Mouse (Mus musculus) kidney, postnatal 4 days (tissue): ENCODE data around the gene Cpne9.
"Not testable (repeated sequence)": the region's sequence is repeated elsewhere in the genome, so short reads cannot be mapped to it uniquely, and the experiment has no call there.

ENCODE experiments used
- DNase-seq, 2 experiments: peaks; one replicate each; pipeline ENCODE4 v3.0.0; 2021; ENCODE audit warnings: mixed read lengths in 2 of 2

The Cpne9 gene

GRCm38 (mm10) chr6:113292938-113293337 lies 10.8 kb downstream of the Cpne9 start:
- DNase-seq, result no peak

GRCm38 (mm10) chr6:113296046-113296445 lies 13.9 kb downstream of the Cpne9 start:
- DNase-seq, result no peak

GRCm38 (mm10) chr6:113296639-113297038 lies 14.5 kb downstream of the Cpne9 start:
- no peak for DNase-seq

DNA sequence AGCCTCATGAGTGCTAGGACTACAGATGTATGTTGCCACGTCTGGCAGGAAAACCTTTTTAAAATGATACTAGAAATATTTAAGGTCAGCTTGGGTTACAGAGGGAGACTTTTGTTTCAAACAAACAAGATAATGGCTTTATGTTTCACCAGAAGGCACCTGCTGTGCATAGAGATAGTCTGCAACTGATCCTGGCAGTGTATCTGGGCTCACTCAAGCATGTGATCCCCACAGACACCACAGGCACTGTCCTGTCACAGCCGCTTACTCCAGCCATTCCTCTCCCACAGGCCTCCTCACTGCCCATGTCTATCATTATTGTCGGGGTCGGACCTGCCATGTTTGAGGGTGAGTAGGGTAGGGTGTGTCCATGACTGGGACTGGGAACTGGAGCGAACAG lies 19.2 kb downstream of the Cpne9 start:
- DNase-seq, result no peak

DNA sequence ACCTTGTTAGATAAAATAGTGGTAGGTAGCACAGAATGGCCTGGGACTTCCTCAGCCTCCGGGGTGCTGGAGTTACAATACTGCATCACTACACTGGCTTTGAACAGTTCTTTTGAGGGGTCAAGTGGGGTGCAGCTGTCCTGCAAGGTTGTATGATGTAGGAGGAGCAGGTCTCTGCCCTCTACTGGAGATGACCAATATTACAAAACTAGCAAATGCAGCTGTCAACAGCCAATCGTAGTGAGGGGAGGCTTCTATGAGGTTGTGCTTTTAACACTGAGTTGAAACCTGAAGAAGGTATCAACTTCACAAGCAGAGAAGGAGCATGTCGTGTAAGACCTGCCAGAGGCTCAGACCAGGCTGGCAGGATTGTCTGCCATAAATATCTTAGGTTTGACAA lies 20.2 kb downstream of the Cpne9 start:
- DNase-seq, result no peak

GRCm38 (mm10) chr6:113306322-113306985 lies 24.3 kb downstream of the Cpne9 start:
- peak; percentile 100 for DNase-seq

DNA sequence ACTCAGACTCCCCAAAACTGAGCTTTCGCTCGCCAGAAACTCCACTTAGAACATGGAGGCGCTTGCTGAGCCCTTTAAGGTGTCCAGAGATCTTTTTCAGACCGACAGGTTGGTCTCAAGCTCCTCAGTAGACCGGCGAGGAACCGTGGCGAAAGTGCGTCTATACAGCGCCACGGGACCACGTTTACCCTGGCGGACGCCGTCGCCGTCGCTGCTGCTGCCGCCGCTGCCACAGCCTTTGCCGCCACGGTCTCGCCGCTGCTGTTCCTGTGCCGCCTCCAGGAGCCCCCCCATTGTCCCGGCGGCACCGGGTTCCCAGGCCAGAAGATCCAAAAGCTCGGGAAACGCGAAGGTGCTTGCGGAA lies 24.9 kb downstream of the Cpne9 start, which contains the start of gene Brpf1:
Gene Brpf1, plus strand, starts transcription at position 152 of the 364 bp plus-strand sequence.
- no peak for DNase-seq

GRCm38 (mm10) chr6:113307481-113308121 lies 25.5 kb downstream of the Cpne9 start:
- DNase-seq, result peak; percentile 53 to 68

GRCm38 (mm10) chr6:113308141-113308540 lies 26.0 kb downstream of the Cpne9 start:
- DNase-seq, result peak; percentile 45 to 66

DNA sequence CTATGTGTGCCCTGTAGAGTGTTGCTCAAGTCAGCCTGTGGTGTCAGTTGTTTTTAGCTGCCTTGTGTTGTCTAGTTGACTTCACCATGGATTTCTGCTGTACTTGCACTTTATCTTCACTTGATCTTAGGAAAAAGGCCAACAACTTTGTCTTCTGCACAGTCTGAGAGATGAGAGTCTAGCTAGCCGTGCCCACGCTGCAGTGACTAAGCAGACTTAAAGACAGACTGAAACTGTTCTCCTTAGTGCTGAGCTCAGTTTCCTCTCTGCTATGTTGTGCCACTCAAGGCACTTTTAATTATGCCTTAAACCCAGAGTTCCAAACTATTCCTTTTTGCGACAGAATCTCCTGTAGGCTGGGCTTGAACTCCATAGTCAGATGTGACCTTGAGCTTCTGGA lies 33.9 kb downstream of the Cpne9 start:
- no peak for DNase-seq

GRCm38 (mm10) chr6:113326533-113327315 lies 44.6 kb downstream of the Cpne9 start, which contains the start of gene Ogg1:
TSS of gene Ogg1 (plus strand) at chr6:113326972.
- peak; percentile 95 to 98 for DNase-seq

GRCm38 (mm10) chr6:113329396-113329795 lies 47.3 kb downstream of the Cpne9 start:
- no peak for DNase-seq

DNA sequence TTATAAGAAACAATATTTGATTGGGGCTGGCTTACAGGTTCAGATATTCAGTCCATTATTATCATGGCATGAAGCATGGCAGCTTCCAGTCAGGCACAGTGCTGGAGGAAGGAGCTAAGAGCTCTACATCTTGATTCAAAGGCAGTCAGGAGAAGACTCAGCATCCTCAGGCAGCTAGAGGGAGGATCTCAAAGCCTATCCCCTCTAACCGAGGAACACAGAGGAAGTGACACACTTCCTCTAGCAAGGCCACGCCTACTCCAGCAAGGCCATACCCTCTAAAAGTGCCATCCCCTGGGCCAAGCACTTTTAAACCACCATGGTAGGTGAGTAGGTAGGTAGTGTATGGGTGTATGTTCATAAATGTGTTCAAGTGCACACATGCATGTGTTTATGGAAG lies 48.4 kb downstream of the Cpne9 start:
- no peak for DNase-seq

- no peak for DNase-seq
Observed at GRCm38 (mm10) chr6:113331721-113332120, 49.6 kb downstream of the Cpne9 start.

GRCm38 (mm10) chr6:113332734-113333133 lies 50.6 kb downstream of the Cpne9 start:
- DNase-seq, result not testable (repeated sequence)

DNA sequence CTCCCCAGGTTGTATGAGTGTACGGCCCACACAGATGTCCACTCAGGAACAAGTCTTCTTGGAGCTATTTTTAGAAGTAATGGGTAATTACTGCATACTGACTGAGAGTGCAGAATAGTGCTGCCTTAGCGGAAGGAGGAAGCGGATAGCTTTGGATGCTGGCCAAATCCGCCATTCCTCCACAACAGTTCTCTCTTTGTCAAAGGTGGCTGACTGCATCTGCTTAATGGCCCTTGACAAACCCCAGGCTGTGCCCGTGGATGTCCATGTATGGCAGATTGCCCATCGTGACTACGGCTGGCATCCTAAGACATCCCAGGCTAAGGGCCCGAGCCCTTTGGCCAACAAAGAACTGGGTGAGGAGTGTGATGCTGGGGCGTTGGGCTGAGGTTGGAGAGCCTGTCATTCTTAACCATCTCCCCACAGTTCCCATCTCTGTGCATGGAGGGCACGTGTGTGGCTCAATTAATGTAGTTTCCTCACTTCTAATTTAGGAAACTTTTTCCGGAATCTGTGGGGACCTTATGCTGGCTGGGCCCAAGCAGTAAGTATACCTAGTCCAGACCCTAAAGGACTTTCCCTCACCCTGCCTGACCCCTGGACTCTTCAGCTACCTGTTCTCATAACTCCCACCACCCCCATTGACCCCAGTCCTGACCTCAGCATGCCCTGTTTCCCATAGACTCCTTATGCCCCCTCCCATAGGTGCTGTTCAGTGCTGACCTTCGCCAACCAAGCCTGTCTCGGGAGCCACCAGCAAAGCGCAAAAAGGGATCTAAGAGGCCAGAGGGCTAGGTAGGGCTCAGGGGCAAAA lies 51.2 kb downstream of the Cpne9 start:
- peak; percentile 86 to 92 for DNase-seq

- no peak for DNase-seq
Observed at GRCm38 (mm10) chr6:113334216-113334615, 52.1 kb downstream of the Cpne9 start.

DNA sequence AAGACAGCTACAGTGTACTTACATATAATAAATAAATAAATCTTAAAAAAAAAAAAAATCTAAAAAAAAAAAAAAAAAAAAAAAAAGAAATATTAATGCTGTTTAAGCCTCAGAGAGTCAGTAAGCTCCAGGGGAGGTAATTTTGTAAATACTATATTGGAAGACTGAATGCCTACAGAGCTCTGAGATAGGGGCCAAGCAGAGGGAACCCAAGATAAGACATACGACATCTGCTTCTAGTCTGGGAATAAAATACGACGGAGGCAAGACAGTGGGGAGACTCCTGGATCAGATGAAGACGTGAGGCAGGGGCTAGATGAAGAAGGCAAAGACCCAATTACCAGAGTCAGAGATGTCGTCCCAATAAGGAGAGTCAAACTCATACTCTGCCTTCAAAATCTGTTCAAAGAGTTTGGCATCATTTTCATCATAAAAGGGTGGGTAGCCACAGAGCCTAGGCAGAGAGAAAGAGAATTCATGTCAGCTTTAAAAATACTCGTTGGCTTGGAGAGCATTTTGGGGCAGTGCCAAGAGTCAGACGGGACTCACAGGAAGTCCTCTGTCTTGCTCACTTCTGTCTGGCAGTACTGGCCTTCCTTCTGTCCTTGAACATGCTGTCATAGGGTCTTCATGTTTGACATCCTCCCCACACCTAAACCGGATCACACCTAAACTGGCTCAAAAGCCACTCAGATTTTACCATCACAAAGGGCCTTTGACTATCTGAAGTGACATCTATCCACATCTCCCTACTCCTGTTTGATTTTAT lies 54.9 kb downstream of the Cpne9 start:
- DNase-seq, result peak; percentile 34 to 42

DNA sequence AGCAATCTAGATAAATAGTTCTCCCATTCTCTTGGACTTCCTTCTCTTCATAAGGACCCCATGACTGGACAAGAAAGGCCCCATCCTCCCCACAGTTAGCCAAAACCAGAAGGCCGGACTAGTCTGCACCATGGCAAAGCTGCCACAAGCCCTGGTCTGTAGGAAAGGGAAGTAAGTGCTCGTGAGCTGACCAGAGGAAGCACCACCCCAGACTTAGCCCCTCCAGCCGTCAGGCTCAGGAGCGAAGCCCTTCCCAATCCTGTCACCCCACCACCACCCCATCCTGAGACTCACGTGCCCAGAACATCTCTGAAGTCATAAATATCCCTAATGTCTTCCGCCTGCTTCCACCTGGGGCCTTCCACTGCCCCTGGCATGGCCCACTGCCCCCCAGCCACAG lies 59.5 kb downstream of the Cpne9 start:
- peak in 1 of 2 experiments; percentile 13 for DNase-seq

DNA sequence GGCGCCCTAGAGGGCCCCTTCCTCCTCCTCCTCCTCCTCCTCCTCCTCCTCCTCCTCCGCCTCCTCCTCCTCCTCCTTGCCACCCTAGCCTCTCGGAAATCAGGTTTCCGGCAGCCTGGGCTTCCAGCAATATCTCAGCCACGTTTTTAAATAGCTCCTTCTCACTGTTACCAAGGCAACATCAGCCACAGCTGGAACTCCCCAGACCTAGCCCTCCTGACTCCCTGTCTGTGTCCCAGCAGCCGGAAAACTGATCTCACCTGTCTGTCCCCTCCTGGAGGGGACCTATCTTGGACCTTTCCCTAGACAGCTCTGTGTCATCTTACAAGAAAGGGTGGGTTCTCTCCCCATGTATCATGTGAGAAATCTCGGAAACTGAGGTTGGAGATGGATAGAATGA lies 60.2 kb downstream of the Cpne9 start:
- DNase-seq, result peak; percentile 16 to 35

DNA sequence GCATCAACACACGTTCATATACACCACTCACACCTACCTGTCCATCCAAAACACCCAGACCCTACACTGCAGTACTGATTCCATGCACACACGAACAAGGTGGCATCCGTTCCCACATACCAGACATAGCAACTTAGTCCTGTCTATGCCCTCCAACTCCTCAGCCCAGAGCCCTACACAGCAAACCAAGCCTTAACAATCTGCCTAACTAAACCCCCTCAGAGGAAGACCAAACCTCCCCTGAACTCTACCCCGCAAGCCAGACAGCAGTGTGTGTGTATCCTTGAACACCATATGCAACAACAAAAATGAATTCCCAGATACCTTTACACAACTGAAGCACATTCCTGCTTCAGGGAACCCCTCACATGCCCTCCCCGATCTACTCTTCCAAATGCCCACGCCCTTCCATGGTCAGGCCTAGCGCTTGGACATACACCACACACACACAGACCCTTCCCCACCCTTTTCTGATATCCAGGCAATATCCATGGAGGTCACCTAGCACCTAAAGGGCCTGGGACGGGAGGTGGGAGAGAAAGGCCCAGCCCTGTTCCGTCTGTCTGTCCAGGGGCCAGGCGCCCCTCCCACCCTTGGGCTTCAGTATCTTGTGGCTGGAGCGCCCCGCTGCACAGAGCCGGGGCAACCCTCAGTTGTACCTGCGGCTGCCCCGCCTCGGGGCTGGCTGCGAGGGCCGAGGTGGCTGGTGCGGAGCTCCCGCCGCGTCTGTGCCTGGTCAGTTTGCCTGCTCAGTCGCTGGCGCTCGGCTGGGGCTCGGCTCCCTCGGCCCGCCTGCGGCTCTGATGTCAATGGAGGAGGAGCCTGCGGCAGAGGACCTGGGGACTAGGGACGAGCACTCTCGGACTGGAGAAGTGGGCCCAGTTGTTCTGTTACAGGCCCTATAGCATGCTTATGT lies 61.3 kb downstream of the Cpne9 start, which contains the start of gene Camk1:
Gene Camk1, minus strand, starts transcription at position 808 of the 916 bp plus-strand sequence.
- peak; percentile 82 to 89 for DNase-seq
